Mouse (Mus musculus) hindbrain, embryonic 15.5 days (tissue): Measurements from ENCODE around the gene Capn12. TPM values are rescaled to one million over a fixed set of nuclear protein-coding genes. Genes with fewer than 3 reads are reported as not detected.
A peak's percentile ranks its signal among the peaks of the same experiment; 100 is the strongest.

ENCODE experiments used
- ATAC-seq: fragments of 200-750 bp; cut with Nextera tagmentation; 2 replicates; pipeline ENCODE4 v1.8.0; 2017; ENCODE audit warnings: low read depth, moderate number of reproducible peaks, moderate TSS enrichment; ENCODE audit not compliant: low FRiP score
- H3K27ac ChIP-seq: fragments of 300-500 bp; sonication (generic); replicated peaks from 2 replicates; pipeline ENCODE4 v1.5.1; 2015; ENCODE audit warnings: mild to moderate bottlenecking, inconsistent platforms
- H3K27me3 ChIP-seq: fragments of 300-500 bp; sonication (generic); 2 replicates; pipeline ENCODE4 v1.6.1; 2015; ENCODE audit warnings: control low read depth, inconsistent platforms
- H3K36me3 ChIP-seq: fragments of 300-500 bp; sonication (generic); 2 replicates; pipeline ENCODE4 v1.6.1; 2015; ENCODE audit warnings: control low read depth, inconsistent platforms
- H3K4me1 ChIP-seq: fragments of 300-500 bp; sonication (generic); replicated peaks from 2 replicates; pipeline ENCODE4 v1.6.1; 2015; ENCODE audit warnings: control low read depth, inconsistent platforms
- H3K4me2 ChIP-seq: fragments of 300-500 bp; sonication (generic); 2 replicates; pipeline ENCODE4 v1.6.1; 2015; ENCODE audit warnings: moderate library complexity, mild to moderate bottlenecking, inconsistent platforms
- H3K4me3 ChIP-seq: fragments of 300-500 bp; sonication (generic); 2 replicates; pipeline ENCODE4 v1.5.1; 2015; ENCODE audit warnings: mild to moderate bottlenecking, inconsistent platforms
- H3K9ac ChIP-seq: fragments of 300-500 bp; sonication (generic); 2 replicates; pipeline ENCODE4 v1.6.1; 2015; ENCODE audit warnings: inconsistent platforms
- H3K9me3 ChIP-seq: fragments of 300-500 bp; sonication (generic); 2 replicates; pipeline ENCODE4 v1.6.1; 2016; ENCODE audit warnings: control low read depth, inconsistent platforms
- WGBS: fragments of 180-500 bp; shearing (Covaris S2); methylation state at CpG from one replicate; pipeline ENCODE4 v1.1.7; 2015; 5-methylcytosine and 5-hydroxymethylcytosine counted together
- polyA plus RNA-seq: library from polyadenylated mRNA; unstranded; fragments of >200 nt; fragmentation: Nextera tagmentation; extraction: Ambion mirVana; gene quantifications from 2 replicates; pipeline ENCODE4 v1.2.1, GENCODE M21; 2015

The Capn12 gene
- polyA plus RNA-seq, 1 experiment from 2014 or later = 0.58 TPM

GRCm38 (mm10) chr7:28903778-28904177 is 22.6 kb downstream of the Capn12 start:
- ATAC-seq = no peak
- no peak overlapping the region for H3K27ac ChIP-seq
- H3K4me2 ChIP-seq = no peak overlapping the region
- WGBS = 91% methylated on average over 10 of the region's 10 CpGs
- no peaks in the 10 kb centered on the region for H3K4me1 ChIP-seq
- H3K9ac ChIP-seq = no peak overlapping the region
- no peak overlapping the region for H3K4me3 ChIP-seq
- H3K9me3 ChIP-seq = no peaks in the 10 kb centered on the region
- peaks cover 85% of the 10 kb centered on the region for H3K36me3 ChIP-seq
- no peaks in the 10 kb centered on the region for H3K27me3 ChIP-seq

DNA sequence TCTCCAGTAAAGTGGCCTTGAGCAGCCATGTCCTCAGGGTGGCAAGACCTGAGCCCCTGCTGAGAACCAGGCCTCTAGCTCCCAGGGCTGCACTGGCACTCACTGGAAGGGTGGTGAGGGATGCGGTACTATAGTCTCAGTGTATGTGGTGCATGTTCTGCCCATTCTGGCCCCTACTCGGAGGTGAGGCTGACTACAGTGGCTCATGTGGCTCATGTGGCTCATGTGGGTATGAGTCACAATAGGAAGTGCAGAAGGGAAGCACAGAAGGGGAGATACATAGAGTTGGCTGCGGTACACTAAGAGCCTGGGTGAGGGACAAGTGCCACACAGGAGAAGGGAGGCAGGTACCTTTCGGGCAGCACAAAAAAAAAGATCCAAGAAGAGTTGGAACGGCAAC is 26.0 kb downstream of the Capn12 start:
- Histone ChIP-seq H3K9ac (no peak overlapping the region), H3K27me3 (no peaks in the 10 kb centered on the region), H3K36me3 (peaks cover 86% of the 10 kb centered on the region), H3K4me2 (no peak overlapping the region), H3K9me3 (no peaks in the 10 kb centered on the region), H3K4me3 (no peak overlapping the region), H3K4me1 (no peaks in the 10 kb centered on the region), H3K27ac (no peak overlapping the region)
- WGBS = 100% methylated on average over 5 of the region's 5 CpGs
- no peak for ATAC-seq

- no peaks in the 10 kb centered on the region for H3K9me3 ChIP-seq
- no peaks in the 10 kb centered on the region for H3K4me1 ChIP-seq
- 0 out of 2 replicates have a peak overlapping the region, but pooled peaks have one; percentile 8 for H3K27ac ChIP-seq
- peak; percentile 31; the same call in 1 of the 2 replicates for ATAC-seq
- peaks cover 78% of the 10 kb centered on the region for H3K36me3 ChIP-seq
- H3K9ac ChIP-seq = no peak overlapping the region
- H3K4me2 ChIP-seq = no peak overlapping the region
- no peak overlapping the region for H3K4me3 ChIP-seq
- 85% methylated on average over 4 of the region's 4 CpGs for WGBS
- no peaks in the 10 kb centered on the region for H3K27me3 ChIP-seq
These were observed 30.4 kb downstream of the Capn12 start for GRCm38 (mm10) chr7:28911632-28912031.

GRCm38 (mm10) chr7:28913171-28913570 is 31.9 kb downstream of the Capn12 start:
- WGBS = 80% methylated on average over 11 of the region's 11 CpGs

GRCm38 (mm10) chr7:28916491-28916890 is 35.3 kb downstream of the Capn12 start:
- Histone ChIP-seq H3K4me2 (no peak overlapping the region), H3K27ac (no peak overlapping the region), H3K27me3 (no peaks in the 10 kb centered on the region), H3K4me3 (no peak overlapping the region), H3K9me3 (no peaks in the 10 kb centered on the region), H3K9ac (no peak overlapping the region), H3K4me1 (peaks cover 37% of the 10 kb centered on the region), H3K36me3 (peaks cover 55% of the 10 kb centered on the region)
- ATAC-seq = no peak

More at GRCm38 (mm10) chr7:28913171-28913570, 31.9 kb downstream of the Capn12 start:
- no peak overlapping the region for H3K4me2 ChIP-seq
- no peak overlapping the region for H3K4me3 ChIP-seq
- H3K4me1 ChIP-seq = peaks cover 11% of the 10 kb centered on the region
- H3K9ac ChIP-seq = no peak overlapping the region
- no peak for ATAC-seq
- H3K27ac ChIP-seq = no peak overlapping the region
- H3K36me3 ChIP-seq = peaks cover 73% of the 10 kb centered on the region
- H3K9me3 ChIP-seq = no peaks in the 10 kb centered on the region
- no peaks in the 10 kb centered on the region for H3K27me3 ChIP-seq

DNA sequence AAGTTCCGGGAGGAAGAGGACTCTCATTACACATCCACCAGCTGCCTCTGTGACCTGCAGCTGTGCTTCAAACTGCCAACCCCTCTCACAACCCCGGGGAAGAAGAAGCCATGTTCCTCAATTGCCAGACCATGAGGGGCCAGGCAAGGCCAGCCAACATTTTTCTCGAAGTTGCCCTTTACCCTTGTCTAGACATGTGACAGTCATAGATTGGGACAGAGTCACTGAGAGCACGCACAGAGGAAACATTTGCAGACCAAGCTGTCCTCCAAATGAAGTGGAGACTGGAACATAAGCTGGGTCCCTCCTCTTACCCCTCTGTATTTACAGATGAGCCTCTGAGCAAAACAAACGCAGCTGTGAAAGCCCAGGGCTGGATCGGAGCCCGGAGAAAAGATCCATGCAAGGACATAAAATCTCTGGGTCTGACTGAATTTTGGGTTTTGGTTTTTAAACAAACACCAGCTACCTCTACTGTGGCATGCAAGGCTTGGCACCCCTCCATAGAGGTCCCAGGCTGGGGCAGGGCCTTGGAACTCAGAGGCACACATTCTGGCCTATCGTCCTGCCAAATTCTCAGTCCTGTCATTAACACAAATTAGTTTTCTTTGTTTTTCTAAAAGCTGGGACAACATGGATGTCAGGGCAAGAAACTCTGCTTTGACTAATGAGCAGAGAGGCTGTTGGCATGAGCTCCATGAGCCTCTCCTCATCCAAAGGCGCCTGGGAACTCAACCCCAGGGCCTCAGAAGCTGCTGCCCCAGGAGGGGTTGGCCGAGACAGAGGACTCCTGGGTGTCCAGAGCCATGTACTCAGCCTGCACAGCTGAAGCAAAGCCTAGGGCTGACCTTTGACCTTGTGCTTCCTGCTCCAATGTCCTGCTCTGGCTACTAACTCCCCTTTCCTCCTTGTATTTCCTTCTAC is 36.5 kb downstream of the Capn12 start:
- no peak overlapping the region for H3K9ac ChIP-seq
- no peak overlapping the region for H3K4me2 ChIP-seq
- 59% methylated on average over 10 of the region's 10 CpGs for WGBS
- no peaks in the 10 kb centered on the region for H3K27me3 ChIP-seq
- peaks cover 48% of the 10 kb centered on the region for H3K4me1 ChIP-seq
- peak overlapping the region; percentile 30 for H3K27ac ChIP-seq
- no peaks in the 10 kb centered on the region for H3K9me3 ChIP-seq
- H3K36me3 ChIP-seq = peaks cover 44% of the 10 kb centered on the region
- peak; percentile 55; the same call in 1 of the 2 replicates for ATAC-seq
- H3K4me3 ChIP-seq = no peak overlapping the region

DNA sequence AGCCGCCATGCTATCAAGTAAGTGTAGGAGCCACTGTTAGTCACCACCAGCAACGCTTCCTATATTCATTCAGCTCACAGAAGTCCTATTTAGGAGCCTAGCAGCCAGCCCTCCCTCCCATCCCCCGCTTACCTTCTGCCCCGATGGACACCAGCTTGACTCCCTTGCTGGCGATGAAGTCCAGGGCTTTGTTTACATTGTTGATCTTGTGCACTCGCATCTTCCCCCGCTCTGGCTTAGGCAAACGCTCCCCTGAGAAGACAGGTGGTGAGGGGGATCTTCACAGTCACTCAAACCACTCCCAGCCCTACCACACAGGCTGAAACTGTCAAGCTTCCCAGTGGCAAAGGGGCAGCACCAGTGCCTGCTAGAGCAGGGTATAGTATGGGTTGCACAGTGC is 37.3 kb downstream of the Capn12 start:
- Histone ChIP-seq H3K4me2 (no peak overlapping the region), H3K9ac (no peak overlapping the region), H3K4me3 (no peak overlapping the region), H3K4me1 (peaks cover 56% of the 10 kb centered on the region), H3K9me3 (no peaks in the 10 kb centered on the region), H3K36me3 (peaks cover 40% of the 10 kb centered on the region), H3K27me3 (no peaks in the 10 kb centered on the region), H3K27ac (0 out of 2 replicates have a peak overlapping the region, but pooled peaks have one; percentile 30)
- WGBS = 80% methylated on average over 8 of the region's 8 CpGs
- no peak for ATAC-seq

DNA sequence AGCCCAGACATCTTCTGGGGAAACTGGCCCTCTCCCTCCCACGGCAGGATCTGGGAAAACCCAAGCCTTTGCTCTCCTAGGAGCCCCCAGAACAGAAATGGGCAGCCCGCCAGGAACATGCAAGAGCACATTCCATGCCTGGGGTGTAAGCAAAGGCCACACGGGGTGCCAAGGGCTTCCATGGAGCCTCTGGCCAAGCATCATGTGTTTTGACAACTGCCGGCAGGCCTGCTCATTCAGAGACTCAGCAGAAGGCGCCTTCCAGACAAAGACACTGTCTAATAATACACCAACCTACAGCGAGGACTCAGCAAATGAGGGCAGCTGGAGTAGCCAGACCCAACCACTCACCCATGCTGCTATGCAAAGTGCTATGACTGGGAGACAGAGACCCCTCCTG is 38.6 kb downstream of the Capn12 start:
- no peak overlapping the region for H3K4me2 ChIP-seq
- H3K9ac ChIP-seq = no peak overlapping the region
- H3K36me3 ChIP-seq = peaks cover 29% of the 10 kb centered on the region
- H3K4me3 ChIP-seq = no peak overlapping the region
- peak overlapping the region; percentile 60 for H3K27ac ChIP-seq
- H3K9me3 ChIP-seq = no peaks in the 10 kb centered on the region
- peaks cover 69% of the 10 kb centered on the region for H3K4me1 ChIP-seq
- WGBS = 36% methylated on average over 6 of the region's 6 CpGs
- peak; percentile 63 for ATAC-seq
- H3K27me3 ChIP-seq = no peaks in the 10 kb centered on the region

DNA sequence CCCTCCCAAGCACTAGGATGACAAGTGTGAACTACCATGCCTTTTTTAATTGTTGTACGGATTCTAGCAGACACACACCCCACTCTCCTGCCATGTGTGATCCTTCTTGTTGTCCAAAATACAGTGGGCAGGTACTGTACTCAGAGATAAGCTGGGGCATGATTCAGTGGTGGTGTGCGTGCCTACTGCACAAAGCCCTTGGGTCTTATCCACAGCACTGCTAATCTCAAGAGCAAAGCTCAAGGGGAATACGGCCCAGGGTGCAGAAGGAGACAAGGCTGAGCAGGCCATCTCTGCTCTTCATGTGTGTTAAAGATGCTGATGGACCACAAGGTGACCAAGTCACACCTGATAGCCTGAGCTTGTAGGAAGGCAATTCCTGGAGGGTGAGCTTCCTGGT is 40.0 kb downstream of the Capn12 start:
- no peak overlapping the region for H3K4me2 ChIP-seq
- no peaks in the 10 kb centered on the region for H3K9me3 ChIP-seq
- H3K9ac ChIP-seq = no peak overlapping the region

DNA sequence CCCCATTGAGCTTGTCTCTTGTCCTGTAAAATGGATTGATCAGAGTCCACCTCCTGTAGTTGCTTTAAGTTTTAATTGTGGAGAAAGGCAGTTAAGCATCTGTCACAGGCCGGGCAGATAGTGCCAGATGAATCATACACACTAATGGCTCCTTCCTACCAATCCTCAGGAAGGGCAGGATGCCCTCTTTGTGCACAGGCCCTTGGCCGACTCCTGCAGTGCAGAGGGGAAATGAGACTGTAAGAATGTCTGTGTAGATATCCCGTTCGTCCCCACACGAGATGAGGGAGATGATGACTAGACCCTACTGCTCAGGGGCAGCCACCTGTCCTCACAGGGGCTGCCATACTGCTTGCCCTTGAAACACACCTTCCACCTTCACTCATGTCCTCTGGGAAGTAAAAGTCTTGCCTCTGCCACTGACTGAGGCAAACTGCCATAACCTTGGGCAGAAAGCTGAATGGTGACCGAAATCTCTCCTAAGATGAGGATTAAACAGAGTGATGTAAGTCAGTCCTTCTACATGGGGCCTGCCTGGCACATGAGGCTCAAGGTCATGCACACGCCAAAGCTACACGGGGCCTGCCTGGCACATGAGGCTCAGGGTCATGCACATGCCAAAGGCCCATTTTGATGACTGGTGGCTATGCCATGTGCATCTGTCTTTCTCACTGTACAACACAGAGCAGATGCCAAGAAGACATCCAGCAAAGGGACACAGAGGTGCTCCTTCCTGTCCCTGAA is 40.7 kb downstream of the Capn12 start:
- Histone ChIP-seq H3K36me3 (0 out of 2 replicates have a peak, but pooled peaks cover 10% of the 10 kb centered on the region), H3K4me2 (no peak overlapping the region), H3K27ac (peak overlapping the region; percentile 22), H3K4me3 (no peak overlapping the region), H3K9me3 (no peaks in the 10 kb centered on the region), H3K4me1 (peaks cover 77% of the 10 kb centered on the region), H3K27me3 (no peaks in the 10 kb centered on the region), H3K9ac (no peak overlapping the region)
- 81% methylated on average over 8 of the region's 8 CpGs for WGBS
- no peak; the same call in 1 of the 2 replicates for ATAC-seq

More for the DNA sequence above, 40.0 kb downstream of the Capn12 start:
- WGBS = 88% methylated on average over 3 of the region's 3 CpGs
- Histone ChIP-seq H3K27ac (no peak overlapping the region), H3K4me3 (no peak overlapping the region), H3K36me3 (peaks cover 16% of the 10 kb centered on the region; the same call in 1 of the 2 replicates), H3K27me3 (no peaks in the 10 kb centered on the region), H3K4me1 (peaks cover 77% of the 10 kb centered on the region)
- ATAC-seq = no peak

DNA sequence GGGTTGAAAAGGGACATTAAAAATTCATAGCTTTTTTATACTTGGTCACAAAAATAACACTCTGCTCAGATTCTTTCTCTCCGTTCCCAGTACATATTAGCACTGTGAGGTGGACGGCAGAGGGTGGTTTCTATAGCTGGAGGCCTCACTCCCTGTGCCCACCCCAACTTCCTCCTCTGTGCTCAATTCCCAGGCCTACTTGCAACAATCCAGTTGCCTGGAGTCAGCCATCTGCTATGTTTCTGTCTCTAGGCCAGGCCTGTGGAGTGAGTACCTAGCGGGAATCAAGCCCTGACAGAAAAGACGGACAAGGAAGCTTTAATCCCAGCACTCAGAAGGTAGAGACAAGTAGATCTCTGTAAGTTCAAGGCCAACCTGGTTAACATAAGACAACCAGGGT is 41.4 kb downstream of the Capn12 start:
- no peaks in the 10 kb centered on the region for H3K27me3 ChIP-seq
- H3K4me1 ChIP-seq = peaks cover 71% of the 10 kb centered on the region
- H3K27ac ChIP-seq = 0 out of 2 replicates have a peak overlapping the region, but pooled peaks have one; percentile 65
- 0 out of 2 replicates have a peak, but pooled peaks cover 10% of the 10 kb centered on the region for H3K36me3 ChIP-seq
- WGBS = 45% methylated on average over 4 of the region's 4 CpGs
- no peak overlapping the region for H3K4me3 ChIP-seq
- H3K9ac ChIP-seq = no peak overlapping the region
- H3K9me3 ChIP-seq = no peaks in the 10 kb centered on the region
- no peak overlapping the region for H3K4me2 ChIP-seq
- ATAC-seq = no peak

DNA sequence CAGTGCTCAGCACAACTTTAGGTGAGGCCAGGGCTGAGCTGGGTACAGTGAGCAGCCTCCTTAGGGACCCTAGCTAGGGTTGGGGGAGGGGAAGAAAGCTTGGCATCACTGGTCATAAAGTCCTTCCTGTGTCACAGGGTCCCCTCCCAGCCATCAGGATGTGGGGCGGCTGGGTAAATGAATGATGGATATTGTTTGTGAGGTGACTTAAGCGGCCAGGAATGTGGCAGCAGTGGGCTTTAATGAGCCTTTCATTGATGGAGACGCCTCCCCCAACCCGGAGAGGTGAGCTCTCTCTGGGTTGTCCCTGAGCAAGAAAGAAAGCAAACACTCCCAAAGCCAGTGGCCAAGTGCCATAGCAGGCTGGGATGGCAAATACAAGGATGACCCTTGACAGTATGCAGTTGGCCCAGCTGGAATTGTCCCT is 42.7 kb downstream of the Capn12 start:
- 8% methylated on average over 4 of the region's 4 CpGs for WGBS
- no peak overlapping the region for H3K9ac ChIP-seq
- H3K27ac ChIP-seq = peak overlapping the region; percentile 65
- 0 out of 2 replicates have a peak, but pooled peaks cover under 1% of the 10 kb centered on the region for H3K36me3 ChIP-seq
- no peak overlapping the region for H3K4me3 ChIP-seq
- H3K27me3 ChIP-seq = no peaks in the 10 kb centered on the region
- H3K4me2 ChIP-seq = no peak overlapping the region
- ATAC-seq = no peak
- peaks cover 59% of the 10 kb centered on the region for H3K4me1 ChIP-seq
- no peaks in the 10 kb centered on the region for H3K9me3 ChIP-seq
